Mouse (Mus musculus): ENCODE data around the gene Tsnax.

- TF ChIP-seq POLR2A (IDR thresholded peaks at IDR 0.05; ENCODE audit: borderline replicate concordance, extremely low read depth, insufficient read depth, insufficient read length, poor library complexity, severe bottlenecking) = no peak
- no peak for TF ChIP-seq CTCF (IDR thresholded peaks at IDR 0.05; ENCODE audit: borderline replicate concordance, extremely low read depth, insufficient read depth, insufficient read length)
Measured at GRCm38 (mm10) chr8:124974254-124974653, 38.5 kb upstream of the Tsnax start.

Measured in brain, embryonic 14.5 days (tissue).